Mouse (Mus musculus) liver, adult 2 months (tissue): ENCODE data around the gene Tcte2.

Experiments
- CTCF ChIP-seq: fragments of 200-500 bp; IDR thresholded peaks from 2 replicates; pipeline ENCODE4 v1.5.1; 2011; ENCODE audit warnings: low read depth, low read length, control low read depth
- POLR2A ChIP-seq: fragments of 200-500 bp; IDR thresholded peaks from 2 replicates; pipeline ENCODE4 v1.6.1; 2011; ENCODE audit warnings: low read length, control low read depth; ENCODE audit not compliant: insufficient read depth; ENCODE audit errors: extremely low read depth

GRCm38 (mm10) chr17:13759156-13759852 lies 2.3 kb downstream of the Tcte2 start:
- TF ChIP-seq POLR2A (no peak), CTCF (no peak)
